Mouse (Mus musculus) CD4-positive, CD25-positive, alpha-beta regulatory T cell, adult 4 months (primary cell): ENCODE results near the gene Lrrc10b. TPM values are rescaled to one million over a fixed set of nuclear protein-coding genes. Genes with fewer than 3 reads are reported as not detected.

Experiments used
- ATAC-seq: one replicate; pipeline ENCODE4 v1.8.0; 2017
- polyA plus RNA-seq, 2 experiments: library from polyadenylated mRNA; unstranded; fragments of 100-300 nt; shearing (Covaris generic); gene quantifications; one replicate each; pipeline ENCODE4 v1.2.1; 2017

Gene Lrrc10b
- polyA plus RNA-seq, 2 experiments from 2014 or later, result not detected

DNA sequence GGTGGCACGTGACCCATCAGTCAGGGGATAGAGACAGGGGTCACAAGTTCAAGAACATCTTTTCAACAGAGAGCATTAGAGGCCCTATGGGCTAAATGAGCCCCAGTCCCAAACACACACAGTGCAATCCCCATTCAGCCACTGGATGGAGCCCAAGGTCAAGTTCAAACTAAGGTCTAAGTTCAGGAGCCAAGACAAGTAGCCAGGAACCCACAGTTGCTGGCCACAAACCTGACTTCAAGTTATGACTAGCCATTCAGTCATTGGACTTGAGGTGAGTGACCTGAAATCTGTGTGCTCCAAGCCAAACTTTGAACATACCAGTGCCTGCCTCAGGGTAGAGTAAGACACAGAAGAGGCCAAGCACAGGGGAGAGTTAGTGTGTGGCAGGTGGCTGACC is 19.8 kb downstream of the Lrrc10b start:
- no peak for ATAC-seq

DNA sequence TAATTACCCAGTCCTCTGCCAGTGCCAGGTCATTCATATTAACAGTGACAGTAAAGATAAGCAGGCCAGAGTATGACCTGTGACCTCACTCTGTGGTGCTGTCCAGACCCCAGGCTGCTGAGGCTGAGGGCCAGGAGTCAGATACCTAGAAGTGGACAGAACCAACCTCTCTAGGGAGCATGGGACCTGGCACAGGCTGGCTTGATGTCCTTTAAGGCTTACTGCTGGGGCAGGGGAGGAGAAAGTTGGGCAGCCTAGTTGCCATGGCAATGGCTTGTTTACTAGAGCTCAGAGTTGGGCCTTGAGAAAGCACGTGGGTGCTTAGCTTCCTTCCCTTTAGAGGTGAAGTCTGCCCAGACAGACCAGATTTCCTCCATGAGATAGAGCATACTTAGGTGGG is 20.5 kb downstream of the Lrrc10b start:
- no peak for ATAC-seq

DNA sequence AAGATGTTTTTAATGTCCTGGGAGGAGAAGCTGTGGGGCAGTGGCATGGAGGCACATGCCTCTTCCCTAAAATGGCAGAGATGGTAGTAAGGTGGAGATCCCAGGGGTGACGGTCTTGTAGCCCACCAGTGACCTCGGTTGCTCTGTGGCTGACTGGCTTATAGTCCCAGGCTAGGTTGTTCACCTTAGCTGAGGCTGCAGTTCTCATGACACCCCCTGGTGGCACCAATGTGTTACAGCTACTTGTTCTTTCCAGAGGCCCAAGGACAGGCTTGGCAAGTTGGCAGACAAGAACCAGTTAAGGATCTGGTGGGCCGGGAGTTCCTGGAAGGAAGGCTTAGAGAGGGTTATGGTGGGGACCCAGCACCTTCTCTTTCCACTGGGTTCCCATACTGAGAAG is 21.4 kb downstream of the Lrrc10b start:
- ATAC-seq, result no peak

DNA sequence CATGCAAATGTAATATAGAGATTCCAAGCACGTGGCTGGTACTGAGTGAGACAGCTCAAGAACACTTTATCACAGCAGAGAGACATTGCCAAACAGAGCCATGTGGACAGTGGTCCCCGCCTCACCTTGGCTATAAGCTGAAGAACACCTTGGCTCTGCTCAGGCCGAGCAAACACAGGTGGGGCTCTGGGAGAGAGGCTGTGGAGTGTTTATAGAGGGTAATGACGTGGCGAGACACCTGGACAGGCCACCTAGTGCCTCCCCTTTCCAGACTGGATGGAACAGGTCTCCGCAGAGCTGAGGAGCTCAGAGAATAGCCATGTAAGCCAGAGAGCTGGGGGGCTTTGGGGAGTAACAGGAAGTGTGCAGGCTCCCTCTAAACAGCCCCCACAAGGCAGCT is 22.3 kb downstream of the Lrrc10b start:
- ATAC-seq, result no peak

DNA sequence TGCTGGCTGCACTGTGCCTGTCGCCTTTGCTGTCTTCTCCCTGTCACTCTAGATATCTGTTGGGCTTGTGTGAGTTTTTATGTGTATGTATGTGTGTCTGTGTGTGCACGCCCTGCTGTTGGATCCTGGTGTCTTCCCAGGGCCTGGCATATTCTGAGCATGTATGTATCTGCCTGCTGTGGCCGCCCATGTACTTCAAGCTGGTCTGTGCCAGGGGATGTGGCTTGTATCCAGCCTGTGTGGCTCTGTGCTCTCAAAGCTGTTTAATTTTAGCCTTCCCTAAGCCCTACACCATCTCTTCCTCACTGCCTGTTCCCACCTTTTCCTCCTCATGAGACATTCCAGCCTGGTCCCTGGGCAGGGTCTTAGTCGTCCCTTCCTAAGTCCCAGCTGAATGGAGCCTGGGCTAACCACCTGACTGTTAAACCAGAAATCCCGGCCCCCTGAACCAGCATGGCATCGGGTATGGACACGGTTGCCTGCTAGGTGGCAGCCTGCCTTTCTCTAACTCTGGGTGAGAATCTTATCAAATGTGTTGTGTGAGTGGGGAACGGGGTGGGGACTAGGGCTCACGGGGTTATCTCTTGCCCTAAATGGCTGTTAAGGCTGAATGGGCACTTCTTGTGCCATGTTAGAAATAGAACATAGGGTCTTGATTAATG is 23.3 kb downstream of the Lrrc10b start:
- ATAC-seq, result no peak

DNA sequence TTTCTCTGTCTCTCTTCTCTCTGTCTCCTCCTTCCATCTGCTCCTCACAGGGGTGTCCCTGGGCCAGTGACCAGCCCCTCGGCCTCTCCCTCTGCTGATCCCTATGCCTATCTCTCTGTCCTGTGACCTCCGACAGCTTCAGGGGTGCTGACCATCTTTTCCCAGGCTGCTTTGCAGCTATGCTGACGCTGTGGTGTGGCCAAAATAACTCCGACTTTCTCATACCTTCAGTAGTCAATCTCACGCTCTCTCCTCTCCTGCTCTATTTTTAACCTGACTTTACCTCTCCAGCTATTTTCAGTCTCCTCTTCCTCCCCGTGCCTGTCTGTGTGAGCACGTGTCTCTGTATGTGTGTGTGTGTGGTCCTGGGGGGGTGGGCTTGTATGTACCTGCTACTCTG is 24.0 kb downstream of the Lrrc10b start:
- ATAC-seq, result no peak

DNA sequence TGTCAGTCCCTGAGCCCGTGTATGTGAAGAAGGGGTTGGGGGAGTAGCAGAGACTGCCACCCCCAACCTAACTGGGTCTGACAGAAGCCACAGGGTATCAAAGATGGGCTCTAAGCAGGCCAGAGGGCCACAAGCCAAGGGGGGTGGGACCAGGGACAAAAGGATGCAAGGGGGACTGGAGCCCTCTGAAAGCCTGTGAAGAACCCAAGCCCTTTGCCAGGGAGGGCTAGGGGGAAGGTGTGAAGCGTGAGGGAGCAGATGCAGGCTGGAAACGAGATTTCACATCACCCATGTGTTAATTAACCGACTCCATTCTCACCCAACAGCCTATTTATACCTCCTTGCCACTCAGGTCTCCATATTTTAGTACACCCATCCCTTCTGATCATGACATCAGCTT is 25.4 kb downstream of the Lrrc10b start:
- no peak for ATAC-seq

DNA sequence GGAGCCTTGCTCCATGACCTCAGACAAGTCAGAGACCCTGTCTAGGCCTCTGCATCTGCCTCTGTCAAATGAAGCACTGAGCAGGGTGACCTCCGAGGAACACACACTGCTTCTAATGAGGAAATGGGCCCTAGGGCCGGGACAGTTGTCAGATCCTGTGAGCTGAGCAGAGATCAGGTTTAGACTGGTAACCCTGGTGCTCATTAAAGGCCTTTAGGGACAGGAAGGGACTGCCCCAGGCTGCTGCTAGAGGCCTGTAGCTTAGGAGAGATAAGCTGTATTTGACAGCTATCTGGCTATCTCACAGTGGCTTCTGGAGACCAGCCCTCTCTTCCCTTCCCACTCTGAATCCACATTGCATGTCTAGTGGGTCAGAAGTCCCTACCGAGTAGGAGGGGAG is 25.9 kb downstream of the Lrrc10b start:
- no peak for ATAC-seq

DNA sequence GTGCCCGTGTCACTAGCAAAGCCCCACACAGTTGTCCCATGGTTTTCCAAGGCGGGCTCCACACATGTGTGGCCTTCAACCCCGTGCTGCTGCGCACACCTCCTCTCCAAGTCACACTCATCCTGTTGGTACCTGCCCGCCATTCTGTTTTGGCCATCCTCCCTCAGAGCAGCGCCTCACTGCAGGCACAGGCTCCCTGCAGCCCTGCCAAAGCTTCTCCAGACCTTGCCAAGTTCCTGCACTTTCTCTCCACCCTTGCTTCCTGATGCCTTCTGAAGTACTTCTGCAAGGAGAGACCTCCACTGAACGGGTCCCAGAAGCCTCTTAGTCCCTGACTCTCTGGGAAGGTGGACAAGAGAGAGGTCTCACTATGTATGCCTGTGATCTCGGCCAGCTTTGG is 27.9 kb downstream of the Lrrc10b start:
- ATAC-seq, result no peak

DNA sequence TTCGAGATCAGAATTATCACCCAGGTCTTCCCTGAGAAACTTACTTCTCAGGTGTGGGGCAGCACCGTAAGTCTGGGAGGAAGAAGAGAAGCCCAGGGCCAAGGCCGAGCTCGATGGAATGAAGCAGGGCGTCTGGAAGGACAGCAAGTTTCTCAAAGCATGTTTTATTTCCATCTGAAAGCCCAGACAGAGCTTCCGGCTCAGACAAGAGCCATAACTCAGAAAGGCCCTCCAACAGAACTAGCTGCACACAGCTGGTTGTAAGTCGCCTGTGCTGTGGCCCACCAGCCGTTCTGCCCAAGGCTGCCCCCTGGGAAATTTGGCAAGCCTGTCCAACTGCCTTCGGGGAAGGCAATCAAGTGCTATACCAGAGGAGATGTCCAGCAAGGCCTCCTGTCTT is 29.8 kb downstream of the Lrrc10b start:
- ATAC-seq, result no peak

DNA sequence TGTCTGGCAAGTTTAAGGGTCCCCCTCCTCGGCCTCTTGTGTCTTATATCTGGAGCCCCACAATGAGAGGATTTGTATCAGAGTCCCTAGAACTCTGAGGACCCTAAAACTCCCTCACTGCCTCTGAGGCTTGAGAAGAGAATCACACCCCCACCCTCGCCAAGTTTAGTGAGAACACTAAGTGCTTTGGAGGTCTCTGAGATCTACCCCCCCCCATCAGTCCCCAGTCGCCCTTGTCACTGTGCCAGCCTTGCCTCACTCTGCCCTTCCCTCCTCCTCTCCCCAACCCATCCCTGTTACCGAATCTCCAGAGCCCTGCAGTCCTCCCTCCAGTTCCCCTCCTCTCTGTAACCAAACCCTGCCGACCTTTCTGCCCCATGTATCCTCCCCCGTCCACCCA is 30.5 kb downstream of the Lrrc10b start:
- no peak for ATAC-seq

DNA sequence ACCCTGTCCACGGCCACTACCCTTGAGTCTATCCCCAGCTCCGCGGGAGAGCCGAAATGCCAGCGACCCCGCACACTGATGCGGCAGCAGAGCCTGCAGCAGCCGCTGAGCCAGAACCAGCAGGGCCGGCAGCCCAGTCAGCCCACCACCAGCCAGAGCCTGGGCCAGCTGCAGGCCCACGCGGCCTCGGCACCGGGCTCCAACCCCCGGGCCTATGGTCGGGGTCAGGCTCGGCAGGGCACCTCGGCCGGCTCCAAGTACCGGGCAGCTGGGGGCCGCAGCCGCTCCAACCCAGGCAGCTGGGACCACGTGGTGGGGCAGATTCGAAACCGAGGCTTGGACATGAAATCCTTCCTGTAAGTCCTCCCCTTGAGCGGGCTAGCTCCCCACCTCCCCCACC is 31.0 kb downstream of the Lrrc10b start:
- no peak for ATAC-seq

DNA sequence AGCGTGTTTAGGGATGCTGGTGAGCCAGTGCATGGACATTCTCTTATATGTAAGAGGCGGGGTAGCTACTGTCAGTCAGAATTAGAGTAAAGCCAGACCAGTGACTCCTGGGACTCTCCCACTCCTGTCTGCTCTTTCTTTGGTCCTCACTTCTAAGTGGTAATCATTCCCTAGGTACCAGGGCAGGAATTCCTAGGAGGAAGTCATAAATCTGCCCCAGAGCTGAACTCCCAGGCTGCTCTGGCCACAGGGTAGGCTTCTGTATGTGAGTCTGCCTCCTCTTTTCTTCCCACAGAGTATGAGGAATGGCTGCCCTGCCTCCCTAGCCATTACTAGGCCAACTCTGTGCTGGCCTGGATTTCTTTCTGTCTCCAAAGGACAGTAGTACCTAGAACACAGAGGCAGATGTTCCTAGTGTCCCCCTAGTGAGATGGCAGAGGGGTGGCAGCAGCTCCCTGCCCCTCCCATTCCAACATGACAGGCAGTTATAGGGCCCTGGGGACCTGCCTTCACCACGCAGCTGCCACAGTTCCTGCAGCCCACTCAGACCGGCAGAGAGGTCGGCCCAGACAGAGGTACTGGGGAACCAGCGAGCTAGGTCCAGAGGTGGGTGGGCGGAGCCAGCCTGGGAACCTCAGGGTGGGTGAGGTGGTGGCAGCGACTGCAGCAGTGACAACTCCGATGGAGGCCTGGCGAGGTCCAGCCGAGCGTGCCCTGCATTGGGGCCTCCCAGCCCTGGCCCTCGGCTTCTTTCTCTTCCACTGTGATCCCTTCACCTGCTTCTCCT is 31.6 kb downstream of the Lrrc10b start:
- no peak for ATAC-seq

DNA sequence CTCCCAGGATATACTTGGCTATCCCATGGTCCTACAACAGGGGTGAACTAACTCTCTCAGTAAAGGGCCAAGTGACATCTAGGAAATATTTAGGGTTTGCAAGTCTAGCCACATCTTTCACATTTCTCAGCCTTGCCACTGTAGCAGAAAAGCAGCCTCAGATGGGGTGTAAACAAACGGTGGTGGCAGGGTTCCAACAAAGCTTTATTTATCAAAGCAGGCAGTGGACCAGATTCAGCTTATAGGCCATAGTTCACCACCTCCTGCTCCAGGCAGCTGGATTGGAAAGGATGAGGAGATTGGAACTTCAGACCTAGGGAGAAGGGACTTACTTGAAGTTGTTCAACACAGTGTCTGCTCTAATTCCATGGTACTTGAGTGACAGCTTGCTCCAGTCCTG is 32.5 kb downstream of the Lrrc10b start:
- no peak for ATAC-seq

DNA sequence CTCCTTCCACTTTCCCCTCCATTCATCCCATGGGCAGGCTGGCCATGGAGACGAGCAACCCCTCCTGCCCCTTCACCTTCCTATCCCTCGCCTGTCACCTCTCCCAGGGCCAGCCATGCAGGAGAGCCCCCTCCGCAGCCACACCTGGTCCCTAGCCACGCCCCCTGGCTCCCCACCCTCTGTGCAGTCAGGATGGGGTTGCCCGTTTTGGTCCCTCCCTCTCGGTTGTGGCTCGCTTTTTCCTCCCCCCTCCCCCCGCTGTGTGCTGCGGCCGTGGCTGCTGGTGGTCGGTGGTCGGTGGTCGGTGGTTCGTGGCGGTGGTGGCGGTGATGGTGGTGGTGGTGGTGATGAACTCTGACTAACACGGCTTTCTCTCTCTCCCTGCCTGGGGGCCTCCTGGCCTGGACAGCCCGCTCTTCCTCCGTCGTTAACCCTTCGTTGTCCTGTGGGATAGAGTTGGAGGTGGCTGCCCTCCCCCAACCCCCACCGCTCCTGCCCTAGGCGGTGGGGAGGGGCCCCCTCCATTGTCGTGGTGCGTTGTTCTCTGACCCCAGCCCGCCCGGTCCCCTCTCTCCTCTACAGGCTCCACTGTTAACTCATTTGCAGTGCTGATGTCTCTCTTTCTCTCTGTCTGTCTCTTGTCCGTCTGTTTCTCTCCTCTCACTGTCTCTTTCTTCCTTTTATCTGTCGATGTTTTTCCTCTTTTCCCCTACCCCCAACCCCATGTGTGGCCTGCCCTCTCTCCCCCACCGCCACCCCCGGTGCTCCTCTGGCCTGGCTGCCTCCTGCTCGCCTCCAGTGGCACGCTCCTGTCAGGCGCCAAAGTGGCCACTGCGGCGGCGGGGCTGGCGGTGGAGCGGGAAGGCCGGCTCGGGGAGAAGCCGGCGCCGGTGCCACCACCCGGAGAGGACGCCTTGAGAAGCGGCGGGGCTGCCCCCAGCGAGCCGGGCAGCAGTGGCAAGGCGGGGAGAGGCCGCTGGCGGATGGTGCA is 35.0 kb downstream of the Lrrc10b start:
- no peak for ATAC-seq

DNA sequence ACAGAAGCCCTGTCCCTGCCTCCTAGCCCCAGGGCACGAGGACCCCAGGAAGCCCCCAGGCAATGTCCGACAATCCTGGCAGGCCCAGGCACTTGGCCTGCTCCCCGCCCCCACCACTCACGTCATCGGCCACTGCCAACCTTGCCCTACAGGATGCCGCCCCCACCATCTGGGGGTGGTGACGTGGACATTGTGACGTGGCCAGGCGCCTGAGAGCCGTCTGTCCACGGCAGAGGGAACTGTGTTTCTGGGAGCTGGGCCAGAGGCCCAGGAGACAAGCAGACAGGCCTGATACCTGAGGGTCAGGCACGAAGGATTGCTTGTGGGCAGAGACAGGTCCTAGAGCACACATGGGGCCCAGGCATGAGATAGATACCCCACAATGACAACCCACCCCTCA is 39.8 kb downstream of the Lrrc10b start:
- ATAC-seq, result no peak

DNA sequence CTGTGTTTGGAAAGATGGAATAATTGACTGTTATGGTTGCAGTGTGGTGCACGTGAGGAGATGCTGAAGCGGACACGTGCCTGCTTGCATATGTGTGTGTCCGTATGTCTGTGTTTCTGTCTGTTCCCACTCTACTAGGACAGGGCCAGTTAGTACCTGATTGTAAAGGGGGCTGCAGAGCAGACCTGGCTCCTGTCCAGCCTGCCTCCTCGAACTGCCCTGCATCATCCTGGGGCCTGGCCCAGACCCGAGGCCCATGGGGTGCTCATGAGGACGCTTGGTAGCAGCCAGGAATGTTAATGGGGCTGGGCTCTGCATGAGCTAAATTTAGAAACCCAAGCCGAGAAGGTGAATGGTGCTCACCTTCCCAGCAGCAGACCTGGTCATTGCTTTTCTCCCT is 40.4 kb downstream of the Lrrc10b start:
- no peak for ATAC-seq

DNA sequence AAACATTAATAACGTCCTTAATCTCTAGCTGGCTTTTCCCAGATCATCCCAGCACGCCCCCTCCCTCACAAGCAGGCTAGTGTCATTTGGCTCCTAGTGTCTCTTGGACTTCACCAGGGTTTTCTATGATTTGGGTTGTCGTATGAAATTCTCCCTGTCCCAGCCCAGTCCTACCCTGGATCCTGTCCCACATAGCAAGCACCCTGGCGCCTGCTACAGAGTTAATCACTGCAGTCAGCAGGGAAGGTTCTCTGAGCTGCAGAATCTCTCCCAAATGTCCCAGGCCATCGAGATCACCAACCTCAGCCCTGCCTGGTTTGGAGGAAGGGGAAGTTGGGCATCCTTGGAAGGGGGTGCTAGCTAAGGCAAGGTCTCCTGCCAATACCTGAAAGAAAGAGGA is 41.8 kb downstream of the Lrrc10b start:
- no peak for ATAC-seq

DNA sequence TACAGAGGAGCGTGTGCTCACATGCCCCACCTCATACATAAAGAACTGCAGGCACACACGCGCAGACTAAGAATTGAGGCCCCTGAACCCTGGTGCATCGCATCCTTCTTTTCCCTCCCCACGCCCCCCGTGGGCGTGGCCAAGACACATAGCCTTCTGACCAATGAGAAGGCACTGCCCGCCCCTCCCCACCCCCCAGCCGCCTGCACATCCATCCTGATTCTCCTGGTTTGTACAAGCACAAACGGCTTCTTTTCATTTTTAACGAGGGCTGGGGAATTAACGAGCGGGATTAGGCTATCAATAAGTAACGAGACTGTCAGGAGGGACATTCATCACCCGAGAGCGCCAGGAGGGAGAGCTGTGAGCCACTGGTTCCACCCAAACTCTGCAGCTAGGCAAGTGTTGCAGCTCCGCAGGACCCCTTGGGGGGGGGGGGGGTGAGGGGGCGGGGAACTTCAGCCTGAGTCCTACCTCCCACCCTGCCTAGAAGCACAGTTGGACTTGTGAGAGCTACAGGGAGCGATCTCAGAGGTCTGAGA is 43.5 kb downstream of the Lrrc10b start:
- no peak for ATAC-seq
